Mouse (Mus musculus): ENCODE measurements around the gene Masp1. TPM values are rescaled to one million over a fixed set of nuclear protein-coding genes. Genes with fewer than 3 reads are reported as not detected.
A peak's percentile ranks its signal among the peaks of the same experiment; 100 is the strongest.

The Masp1 gene
- polyA plus RNA-seq, 1 experiment from 2014 or later = 47.4 TPM

- Histone ChIP-seq H3K27me3 (replicated peaks; ENCODE audit: control insufficient read depth, insufficient read depth, low read length) (no peaks in the 10 kb centered on the region), H3K9ac (ENCODE audit: low read length) (peak overlapping the region; percentile 57), H3K4me3 (ENCODE audit: low read depth, low read length) (peak overlapping the region; percentile 49), H3K4me1 (ENCODE audit: control insufficient read depth, insufficient read depth, low read length) (peaks cover 48% of the 10 kb centered on the region), H3K36me3 (ENCODE audit: control insufficient read depth, insufficient read depth, low read length) (peaks cover 12% of the 10 kb centered on the region; the same call in 1 of the 2 replicates), H3K9me3 (replicated peaks; ENCODE audit: control insufficient read depth, low read length) (no peaks in the 10 kb centered on the region), H3K4me2 (ENCODE audit: low read length) (peak overlapping the region; percentile 58), H3K27ac (ENCODE audit: low read depth, low read length) (peak overlapping the region; percentile 95)
- DNase-seq (ENCODE audit: low spot score) = peak; percentile 80
- 35% methylated on average over 20 of the region's 20 CpGs for WGBS
- ATAC-seq = peak; percentile 74
These were observed 2.7 kb downstream of the Masp1 start for GRCm38 (mm10) chr16:23517754-23518566.

- ATAC-seq (no peak), DNase-seq (ENCODE audit: low spot score) (no peak)
- Histone ChIP-seq H3K36me3 (ENCODE audit: control insufficient read depth, insufficient read depth, low read length) (peaks cover 19% of the 10 kb centered on the region), H3K4me1 (ENCODE audit: control insufficient read depth, insufficient read depth, low read length) (peaks cover 42% of the 10 kb centered on the region), H3K9me3 (replicated peaks; ENCODE audit: control insufficient read depth, low read length) (no peaks in the 10 kb centered on the region), H3K4me2 (ENCODE audit: low read length) (peak overlapping the region; percentile 58), H3K4me3 (ENCODE audit: low read depth, low read length) (peak overlapping the region; percentile 49), H3K27ac (ENCODE audit: low read depth, low read length) (peak overlapping the region; percentile 95), H3K9ac (ENCODE audit: low read length) (peak overlapping the region; percentile 57; the same call in 1 of the 2 replicates), H3K27me3 (replicated peaks; ENCODE audit: control insufficient read depth, insufficient read depth, low read length) (no peaks in the 10 kb centered on the region)
- WGBS = 80% methylated on average over 5 of the region's 5 CpGs
These were observed 3.4 kb downstream of the Masp1 start for GRCm38 (mm10) chr16:23517230-23517629.

- Histone ChIP-seq H3K9ac (ENCODE audit: low read length) (no peak overlapping the region), H3K36me3 (ENCODE audit: control insufficient read depth, insufficient read depth, low read length) (peaks cover 25% of the 10 kb centered on the region), H3K4me1 (ENCODE audit: control insufficient read depth, insufficient read depth, low read length) (peaks cover 37% of the 10 kb centered on the region), H3K27me3 (replicated peaks; ENCODE audit: control insufficient read depth, insufficient read depth, low read length) (no peaks in the 10 kb centered on the region), H3K4me2 (ENCODE audit: low read length) (peak overlapping the region; percentile 58), H3K27ac (ENCODE audit: low read depth, low read length) (peak overlapping the region; percentile 95; the same call in 1 of the 2 replicates), H3K4me3 (ENCODE audit: low read depth, low read length) (no peak overlapping the region), H3K9me3 (replicated peaks; ENCODE audit: control insufficient read depth, low read length) (no peaks in the 10 kb centered on the region)
- WGBS = 46% methylated on average over 2 of the region's 2 CpGs
- no peak for ATAC-seq
- DNase-seq (ENCODE audit: low spot score) = peak; percentile 57
These were observed 4.0 kb downstream of the Masp1 start for GRCm38 (mm10) chr16:23516606-23517005.

GRCm38 (mm10) chr16:23515766-23516165, 4.8 kb downstream of the Masp1 start:
- Histone ChIP-seq H3K9ac (ENCODE audit: low read length) (no peak overlapping the region), H3K4me1 (ENCODE audit: control insufficient read depth, insufficient read depth, low read length) (peaks cover 29% of the 10 kb centered on the region), H3K9me3 (replicated peaks; ENCODE audit: control insufficient read depth, low read length) (no peaks in the 10 kb centered on the region), H3K4me3 (ENCODE audit: low read depth, low read length) (no peak overlapping the region), H3K36me3 (ENCODE audit: control insufficient read depth, insufficient read depth, low read length) (peaks cover 33% of the 10 kb centered on the region), H3K27ac (ENCODE audit: low read depth, low read length) (peak overlapping the region; percentile 44; the same call in 1 of the 2 replicates), H3K4me2 (ENCODE audit: low read length) (peak overlapping the region; percentile 27), H3K27me3 (replicated peaks; ENCODE audit: control insufficient read depth, insufficient read depth, low read length) (no peaks in the 10 kb centered on the region)
- ATAC-seq (no peak), DNase-seq (ENCODE audit: low spot score) (peak; percentile 75)
- 35% methylated on average over 3 of the region's 3 CpGs for WGBS

- DNase-seq (ENCODE audit: low spot score) (no peak), ATAC-seq (no peak)
- Histone ChIP-seq H3K9me3 (replicated peaks; ENCODE audit: control insufficient read depth, low read length) (no peaks in the 10 kb centered on the region), H3K4me2 (ENCODE audit: low read length) (no peak overlapping the region), H3K4me1 (ENCODE audit: control insufficient read depth, insufficient read depth, low read length) (peaks cover 26% of the 10 kb centered on the region), H3K36me3 (ENCODE audit: control insufficient read depth, insufficient read depth, low read length) (peaks cover 50% of the 10 kb centered on the region), H3K27ac (ENCODE audit: low read depth, low read length) (no peak overlapping the region), H3K4me3 (ENCODE audit: low read depth, low read length) (no peak overlapping the region), H3K27me3 (replicated peaks; ENCODE audit: control insufficient read depth, insufficient read depth, low read length) (no peaks in the 10 kb centered on the region), H3K9ac (ENCODE audit: low read length) (no peak overlapping the region)
- 96% methylated on average over 1 of the region's 1 CpGs for WGBS
These were observed 7.2 kb downstream of the Masp1 start for GRCm38 (mm10) chr16:23513401-23513800.

GRCm38 (mm10) chr16:23511166-23511935, 9.3 kb downstream of the Masp1 start:
- Histone ChIP-seq H3K9me3 (replicated peaks; ENCODE audit: control insufficient read depth, low read length) (no peaks in the 10 kb centered on the region), H3K27me3 (replicated peaks; ENCODE audit: control insufficient read depth, insufficient read depth, low read length) (no peaks in the 10 kb centered on the region), H3K27ac (ENCODE audit: low read depth, low read length) (no peak overlapping the region), H3K4me2 (ENCODE audit: low read length) (no peak overlapping the region), H3K36me3 (ENCODE audit: control insufficient read depth, insufficient read depth, low read length) (peaks cover 50% of the 10 kb centered on the region), H3K4me1 (ENCODE audit: control insufficient read depth, insufficient read depth, low read length) (peaks cover 8% of the 10 kb centered on the region), H3K4me3 (ENCODE audit: low read depth, low read length) (no peak overlapping the region), H3K9ac (ENCODE audit: low read length) (no peak overlapping the region)
- DNase-seq (ENCODE audit: low spot score) (no peak), ATAC-seq (no peak)
- WGBS = 82% methylated on average over 4 of the region's 4 CpGs

GRCm38 (mm10) chr16:23505904-23506687, 14.5 kb downstream of the Masp1 start:
- H3K27me3 ChIP-seq (replicated peaks; ENCODE audit: control insufficient read depth, insufficient read depth, low read length) = no peaks in the 10 kb centered on the region

GRCm38 (mm10) chr16:23504320-23504744, 16.3 kb downstream of the Masp1 start:
- Histone ChIP-seq H3K9me3 (replicated peaks; ENCODE audit: control insufficient read depth, low read length) (no peaks in the 10 kb centered on the region), H3K4me1 (ENCODE audit: control insufficient read depth, insufficient read depth, low read length) (peaks cover 29% of the 10 kb centered on the region), H3K9ac (ENCODE audit: low read length) (peak overlapping the region; percentile 37; the same call in 1 of the 2 replicates), H3K4me2 (ENCODE audit: low read length) (peak overlapping the region; percentile 26), H3K36me3 (ENCODE audit: control insufficient read depth, insufficient read depth, low read length) (peaks cover 16% of the 10 kb centered on the region; the same call in 1 of the 2 replicates), H3K27me3 (replicated peaks; ENCODE audit: control insufficient read depth, insufficient read depth, low read length) (no peaks in the 10 kb centered on the region), H3K27ac (ENCODE audit: low read depth, low read length) (peak overlapping the region; percentile 79), H3K4me3 (ENCODE audit: low read depth, low read length) (no peak overlapping the region)
- WGBS = 2% methylated on average over 3 of the region's 3 CpGs
- DNase-seq (ENCODE audit: low spot score) = peak; percentile 78
- ATAC-seq = peak; percentile 89

More at GRCm38 (mm10) chr16:23505904-23506687, 14.5 kb downstream of the Masp1 start:
- Histone ChIP-seq H3K36me3 (ENCODE audit: control insufficient read depth, insufficient read depth, low read length) (peaks cover 28% of the 10 kb centered on the region), H3K9me3 (replicated peaks; ENCODE audit: control insufficient read depth, low read length) (no peaks in the 10 kb centered on the region), H3K27ac (ENCODE audit: low read depth, low read length) (peak overlapping the region; percentile 79), H3K9ac (ENCODE audit: low read length) (no peak overlapping the region), H3K4me2 (ENCODE audit: low read length) (no peak overlapping the region), H3K4me1 (ENCODE audit: control insufficient read depth, insufficient read depth, low read length) (peaks cover 29% of the 10 kb centered on the region), H3K4me3 (ENCODE audit: low read depth, low read length) (no peak overlapping the region)
- DNase-seq (ENCODE audit: low spot score) (no peak), ATAC-seq (no peak)
- WGBS = 78% methylated on average over 11 of the region's 11 CpGs

Data from forebrain, embryonic 14.5 days (tissue).